Mouse (Mus musculus) lung, postnatal 0 days (tissue): ENCODE measurements at regions not wholly inside any gene's neighbourhood (a gene's known extent, or its start where the extent isn't known, plus 50 kb on each side); places are given as distances from the start of the nearest gene placed in this dataset.
A peak's percentile ranks its signal among the peaks of the same experiment; 100 is the strongest.

Source experiments
- ATAC-seq: fragments of 200-750 bp; cut with Nextera tagmentation; 2 replicates; pipeline ENCODE4 v1.8.0; 2017; ENCODE audit warnings: moderate library complexity
- DNase-seq: peaks from one replicate; pipeline ENCODE4 v3.0.0-alpha.2; 2016; ENCODE audit warnings: low spot score
- H3K27ac ChIP-seq: fragments of 300-500 bp; sonication (generic); 2 replicates; pipeline ENCODE4 v1.5.1; 2014; ENCODE audit warnings: antibody characterized with exemption, mild to moderate bottlenecking, low read length, mixed read lengths
- H3K27me3 ChIP-seq: fragments of 300-500 bp; sonication (generic); replicated peaks from 2 replicates; pipeline ENCODE4 v1.6.1; 2014; ENCODE audit warnings: low read length, mixed read lengths; ENCODE audit not compliant: insufficient read depth
- H3K36me3 ChIP-seq: fragments of 300-500 bp; sonication (generic); 2 replicates; pipeline ENCODE4 v1.6.1; 2014; ENCODE audit warnings: low read length, mixed read lengths; ENCODE audit not compliant: insufficient read depth
- H3K4me1 ChIP-seq: fragments of 300-500 bp; sonication (generic); 2 replicates; pipeline ENCODE4 v1.6.1; 2014; ENCODE audit warnings: antibody characterized with exemption, low read depth, low read length, mixed read lengths; ENCODE audit not compliant: insufficient read depth
- H3K4me2 ChIP-seq: fragments of 300-500 bp; sonication (generic); replicated peaks from 2 replicates; pipeline ENCODE4 v1.6.1; 2014; ENCODE audit warnings: low read depth, mild to moderate bottlenecking, low read length, moderate library complexity, mixed read lengths
- H3K4me3 ChIP-seq: fragments of 300-500 bp; sonication (generic); 2 replicates; pipeline ENCODE4 v1.5.1; 2014; ENCODE audit warnings: low read depth, low read length
- H3K9ac ChIP-seq: fragments of 300-500 bp; sonication (generic); replicated peaks from 2 replicates; pipeline ENCODE4 v1.6.1; 2014; ENCODE audit warnings: low read depth, mild to moderate bottlenecking
- H3K9me3 ChIP-seq: fragments of 300-500 bp; sonication (generic); 2 replicates; pipeline ENCODE4 v1.6.1; 2016; ENCODE audit warnings: low read length, mixed read lengths
- CTCF ChIP-seq: IDR thresholded peaks from 2 replicates; pipeline ENCODE4 v1.5.1; 2016; ENCODE audit warnings: antibody characterized with exemption, mild to moderate bottlenecking
- EP300 ChIP-seq: IDR thresholded peaks from 2 replicates; pipeline ENCODE4 v1.6.1; 2016; ENCODE audit warnings: antibody characterized with exemption, mild to moderate bottlenecking, control low read depth
- WGBS: fragments of 180-500 bp; shearing (Covaris S2); extraction: QIAGEN DNeasy Blood & Tissue Kit; methylation state at CpG from one replicate; pipeline ENCODE4 v1.1.7; 2014; 5-methylcytosine and 5-hydroxymethylcytosine counted together

GRCm38 (mm10) chr15:42850003-42850402, 2715.8 kb downstream of the 9330182O14Rik start:
- ATAC-seq (no peak), DNase-seq (no peak)
- H3K4me2 ChIP-seq = no peak overlapping the region
- TF ChIP-seq EP300 (no peak), CTCF (no peak)
- H3K9me3 ChIP-seq = no peaks in the 10 kb centered on the region
- no peak overlapping the region for H3K27ac ChIP-seq
- H3K36me3 ChIP-seq = no peaks in the 10 kb centered on the region
- no peaks in the 10 kb centered on the region for H3K27me3 ChIP-seq
- 81% methylated on average over 2 of the region's 2 CpGs for WGBS
- H3K4me1 ChIP-seq = no peaks in the 10 kb centered on the region
- no peak overlapping the region for H3K4me3 ChIP-seq
- H3K9ac ChIP-seq = no peak overlapping the region

GRCm38 (mm10) chr15:42872491-42872890, 2738.3 kb downstream of the 9330182O14Rik start:
- peak; percentile 65 for ATAC-seq

GRCm38 (mm10) chr15:42894611-42895010, 2760.4 kb downstream of the 9330182O14Rik start:
- TF ChIP-seq EP300 = no peak
- TF ChIP-seq CTCF = no peak
- no peaks in the 10 kb centered on the region for H3K9me3 ChIP-seq
- H3K4me2 ChIP-seq = no peak overlapping the region
- no peak overlapping the region for H3K9ac ChIP-seq
- WGBS = 91% methylated on average over 1 of the region's 1 CpGs
- no peaks in the 10 kb centered on the region for H3K27me3 ChIP-seq
- DNase-seq (no peak), ATAC-seq (no peak)
- no peak overlapping the region for H3K27ac ChIP-seq
- H3K4me3 ChIP-seq = no peak overlapping the region
- no peaks in the 10 kb centered on the region for H3K4me1 ChIP-seq
- H3K36me3 ChIP-seq = no peaks in the 10 kb centered on the region

More at GRCm38 (mm10) chr15:42872491-42872890, 2738.3 kb downstream of the 9330182O14Rik start:
- H3K9ac ChIP-seq = no peak overlapping the region
- no peak overlapping the region for H3K27ac ChIP-seq
- no peak overlapping the region for H3K4me2 ChIP-seq
- H3K4me1 ChIP-seq = no peaks in the 10 kb centered on the region; the same call in 1 of the 2 replicates
- no peaks in the 10 kb centered on the region for H3K9me3 ChIP-seq
- peak; percentile 45; the same call in 1 of the 2 replicates for TF ChIP-seq EP300
- no peak for TF ChIP-seq CTCF
- H3K4me3 ChIP-seq = no peak overlapping the region
- H3K36me3 ChIP-seq = no peaks in the 10 kb centered on the region
- H3K27me3 ChIP-seq = no peaks in the 10 kb centered on the region
- 42% methylated on average over 2 of the region's 2 CpGs for WGBS
- peak; percentile 60 for DNase-seq

DNA sequence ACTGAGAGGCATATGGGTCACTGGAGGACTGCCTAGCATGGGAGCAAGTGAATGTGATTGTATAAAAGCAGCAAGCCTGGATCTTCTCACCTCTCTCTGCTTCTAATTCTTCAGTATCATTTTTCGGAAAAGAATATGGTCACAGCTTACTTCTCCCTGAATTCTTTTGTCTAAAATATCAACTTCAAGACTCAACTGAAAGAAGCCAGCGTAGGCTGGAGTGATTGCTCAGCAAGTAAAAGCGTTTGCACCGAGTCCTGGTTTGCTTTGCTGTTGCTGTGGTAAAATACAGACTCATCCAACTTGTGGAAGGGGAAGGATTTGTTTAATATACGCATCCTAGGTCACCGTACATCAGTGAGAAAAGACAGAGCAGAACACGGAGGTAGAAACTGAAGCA, 2765.9 kb downstream of the 9330182O14Rik start:
- DNase-seq (no peak), ATAC-seq (no peak)
- no peak for TF ChIP-seq CTCF
- no peak for TF ChIP-seq EP300
- H3K4me1 ChIP-seq = no peaks in the 10 kb centered on the region
- H3K4me2 ChIP-seq = no peak overlapping the region
- no peak overlapping the region for H3K27ac ChIP-seq
- H3K4me3 ChIP-seq = no peak overlapping the region
- no peaks in the 10 kb centered on the region for H3K36me3 ChIP-seq
- no peak overlapping the region for H3K9ac ChIP-seq
- WGBS = 82% methylated on average over 7 of the region's 7 CpGs
- no peaks in the 10 kb centered on the region for H3K9me3 ChIP-seq
- no peaks in the 10 kb centered on the region for H3K27me3 ChIP-seq

GRCm38 (mm10) chr15:42901782-42902181, 2767.6 kb downstream of the 9330182O14Rik start:
- no peaks in the 10 kb centered on the region for H3K27me3 ChIP-seq
- no peak overlapping the region for H3K9ac ChIP-seq
- no peak overlapping the region for H3K27ac ChIP-seq
- TF ChIP-seq CTCF (no peak), EP300 (no peak)
- 77% methylated on average over 3 of the region's 3 CpGs for WGBS
- no peak overlapping the region for H3K4me2 ChIP-seq
- H3K4me1 ChIP-seq = no peaks in the 10 kb centered on the region
- no peak overlapping the region for H3K4me3 ChIP-seq
- no peaks in the 10 kb centered on the region for H3K36me3 ChIP-seq
- no peak for ATAC-seq
- DNase-seq = no peak
- H3K9me3 ChIP-seq = no peaks in the 10 kb centered on the region

GRCm38 (mm10) chr15:42911357-42911756, 2777.2 kb downstream of the 9330182O14Rik start:
- no peak overlapping the region for H3K4me2 ChIP-seq
- WGBS = 82% methylated on average over 2 of the region's 2 CpGs
- no peaks in the 10 kb centered on the region for H3K4me1 ChIP-seq
- H3K27ac ChIP-seq = no peak overlapping the region
- H3K4me3 ChIP-seq = no peak overlapping the region
- H3K9me3 ChIP-seq = no peaks in the 10 kb centered on the region
- H3K9ac ChIP-seq = no peak overlapping the region
- TF ChIP-seq EP300 = no peak
- TF ChIP-seq CTCF = no peak
- DNase-seq = no peak
- H3K27me3 ChIP-seq = no peaks in the 10 kb centered on the region
- H3K36me3 ChIP-seq = no peaks in the 10 kb centered on the region
- ATAC-seq = no peak

GRCm38 (mm10) chr15:42912880-42913279, 2778.7 kb downstream of the 9330182O14Rik start:
- H3K9me3 ChIP-seq = no peaks in the 10 kb centered on the region
- H3K4me3 ChIP-seq = no peak overlapping the region
- H3K27me3 ChIP-seq = no peaks in the 10 kb centered on the region
- no peak overlapping the region for H3K27ac ChIP-seq
- 51% methylated on average over 4 of the region's 4 CpGs for WGBS
- TF ChIP-seq EP300 (no peak), CTCF (no peak)
- H3K9ac ChIP-seq = no peak overlapping the region
- DNase-seq (no peak), ATAC-seq (no peak)
- no peaks in the 10 kb centered on the region for H3K4me1 ChIP-seq
- no peaks in the 10 kb centered on the region for H3K36me3 ChIP-seq
- H3K4me2 ChIP-seq = no peak overlapping the region
